In genomic region chr10:48645780-48646179, GRCm38 (mm10) we compare ENCODE assay signal across 34 mouse cellular contexts.
"Had no signal": no experiment of that assay in that cellular context is flagged by ENCODE, and none has a peak within 500 bp of the region (broad histone marks: within the 10 kb centered on the region; RNA-seq: fewer than 3 reads in every experiment).

No protein-coding gene starts in this region.

- H3K27me3 ChIP-seq: heart, embryonic 12.5 days; heart, embryonic 13.5 days; heart, embryonic 15.5 days; hindbrain, embryonic 12.5 days; hindbrain, embryonic 13.5 days; hindbrain, embryonic 15.5 days; intestine, embryonic 15.5 days; kidney, embryonic 15.5 days had no signal

- H3K9me3 ChIP-seq: heart, embryonic 15.5 days; hindbrain, embryonic 10.5 days; hindbrain, embryonic 12.5 days; hindbrain, embryonic 13.5 days; hindbrain, embryonic 15.5 days; intestine, embryonic 15.5 days; kidney, embryonic 15.5 days had no signal

- H3K4me2 ChIP-seq: heart, embryonic 12.5 days; heart, embryonic 13.5 days; heart, embryonic 15.5 days; hindbrain, embryonic 12.5 days; hindbrain, embryonic 13.5 days; hindbrain, embryonic 14.5 days; hindbrain, embryonic 15.5 days; intestine, embryonic 15.5 days; kidney, embryonic 15.5 days had no signal

- H3K4me1 ChIP-seq: heart, embryonic 12.5 days; heart, embryonic 13.5 days; heart, embryonic 15.5 days; hindbrain, embryonic 10.5 days; hindbrain, embryonic 12.5 days; hindbrain, embryonic 13.5 days; hindbrain, embryonic 15.5 days; intestine, embryonic 15.5 days; kidney, embryonic 15.5 days had no signal

- ATAC-seq: hindbrain, embryonic 16.5 days; hindbrain, postnatal 0 days; inflammation-experienced regulatory T-cells, adult 6 months; intestine, embryonic 15.5 days; intestine, embryonic 16.5 days; intestine, postnatal 0 days had no signal

- H3K36me3 ChIP-seq: heart, embryonic 12.5 days; heart, embryonic 13.5 days; heart, embryonic 15.5 days; hindbrain, embryonic 10.5 days; hindbrain, embryonic 12.5 days; hindbrain, embryonic 13.5 days; hindbrain, embryonic 15.5 days; intestine, embryonic 15.5 days; kidney, embryonic 15.5 days had no signal

- H3K9ac ChIP-seq: heart, embryonic 12.5 days; heart, embryonic 13.5 days; heart, embryonic 15.5 days; hindbrain, embryonic 12.5 days; hindbrain, embryonic 13.5 days; hindbrain, embryonic 14.5 days; hindbrain, embryonic 15.5 days; intestine, embryonic 15.5 days; kidney, embryonic 15.5 days had no signal

- H3K4me3 ChIP-seq: heart, embryonic 12.5 days; heart, embryonic 13.5 days; heart, embryonic 15.5 days; hindbrain, embryonic 10.5 days; hindbrain, embryonic 12.5 days; hindbrain, embryonic 13.5 days; hindbrain, embryonic 15.5 days; intestine, embryonic 15.5 days; kidney, embryonic 15.5 days; layer of hippocampus, adult 2 months; left cerebral cortex, adult 2 months had no signal

- H3K27ac ChIP-seq: heart, embryonic 13.5 days; heart, embryonic 15.5 days; hindbrain, embryonic 10.5 days; hindbrain, embryonic 12.5 days; hindbrain, embryonic 13.5 days; hindbrain, embryonic 14.5 days; hindbrain, embryonic 15.5 days; hindbrain, postnatal 0 days; intestine, embryonic 15.5 days; kidney, embryonic 15.5 days; kidney, postnatal 0 days; layer of hippocampus, adult 2 months; left cerebral cortex, adult 2 months had no signal

- DNase-seq: heart, postnatal 10 days; heart, postnatal 14 days; heart, postnatal 36 days; heart, postnatal 4 days; kidney, adult 11 months; kidney, adult 18-20 months; kidney, adult 2 months; kidney, adult 8-10 months; kidney, adult 9 months; kidney, postnatal 10 days; kidney, postnatal 14 days; kidney, postnatal 25 days; kidney, postnatal 36 days; kidney, postnatal 4 days; layer of hippocampus, adult 9-11 months; layer of hippocampus, postnatal 36 days had no signal
